Mouse (Mus musculus): ENCODE data around the gene Tbc1d30. TPM values are rescaled to one million over a fixed set of nuclear protein-coding genes. Genes with fewer than 3 reads are reported as not detected.

The Tbc1d30 gene
- polyA plus RNA-seq, 1 experiment = 1.0 TPM

- Histone ChIP-seq H3K27ac (ENCODE audit: insufficient read depth, low read depth, low read length) (no peak overlapping the region), H3K36me3 (ENCODE audit: control insufficient read depth, insufficient read depth, low read length) (no peaks in the 10 kb centered on the region), H3K4me3 (ENCODE audit: insufficient read depth, low read depth, low read length) (no peak overlapping the region), H3K27me3 (replicated peaks; ENCODE audit: control insufficient read depth, insufficient read depth, low read length) (no peaks in the 10 kb centered on the region; the same call in 1 of the 2 replicates), H3K4me1 (ENCODE audit: control insufficient read depth, insufficient read depth, low read length) (no peaks in the 10 kb centered on the region)
- WGBS = 43% methylated on average over 16 of the region's 16 CpGs
- TF ChIP-seq CTCF (conservative IDR thresholded peaks at IDR 0.05; ENCODE audit: insufficient read depth, insufficient read length, low read depth, low read length) = no peak
- TF ChIP-seq POLR2A (IDR thresholded peaks at IDR 0.05; ENCODE audit: low read depth, low read length) = no peak
- DNase-seq = no peak
Measured at GRCm38 (mm10) chr10:121227988-121228409, 123.1 kb downstream of the Tbc1d30 start.

DNA sequence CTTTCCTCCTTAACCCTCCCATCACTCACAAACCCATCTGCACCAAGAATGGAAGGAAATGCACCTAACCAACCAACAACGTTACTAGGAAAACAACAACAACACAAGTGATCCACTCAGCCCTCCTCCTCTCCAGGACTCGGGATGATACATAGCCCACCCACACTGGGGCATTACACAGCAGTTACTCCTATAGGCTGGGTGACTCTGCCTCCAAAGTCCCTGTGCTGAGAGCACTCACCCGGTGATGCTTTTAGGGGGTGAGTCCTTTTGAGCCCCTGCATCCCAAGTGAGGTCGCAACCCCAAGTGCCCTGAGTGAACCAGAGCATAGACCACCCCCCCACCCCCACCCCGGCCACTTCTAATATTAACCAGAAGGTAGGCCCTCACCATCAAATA, 123.7 kb downstream of the Tbc1d30 start:
- H3K27ac ChIP-seq (ENCODE audit: insufficient read depth, low read depth, low read length) = no peak overlapping the region
- DNase-seq = no peak
- 66% methylated on average over 5 of the region's 5 CpGs for WGBS

DNA sequence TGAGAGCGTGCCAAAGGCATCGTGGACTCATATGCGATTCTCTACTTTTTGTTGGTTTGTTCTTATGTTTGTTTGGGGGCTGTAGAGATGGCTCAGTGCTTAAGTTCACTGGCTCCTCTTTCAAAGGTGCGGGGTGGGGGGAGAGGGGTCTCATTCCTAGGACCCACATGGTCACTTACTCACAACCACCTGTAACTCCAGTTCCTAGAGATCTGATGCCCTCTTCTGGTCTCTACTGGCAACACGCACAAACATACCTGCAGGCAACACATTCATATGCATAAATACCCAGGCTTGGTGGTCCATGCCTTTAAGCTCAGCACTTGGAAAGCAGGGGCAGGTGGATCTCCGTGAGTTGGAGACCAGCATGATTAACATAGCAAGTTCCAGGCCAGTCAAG, 125.4 kb downstream of the Tbc1d30 start:
- Histone ChIP-seq H3K27me3 (replicated peaks; ENCODE audit: control insufficient read depth, insufficient read depth, low read length) (no peaks in the 10 kb centered on the region; the same call in 1 of the 2 replicates), H3K27ac (ENCODE audit: insufficient read depth, low read depth, low read length) (no peak overlapping the region), H3K4me1 (ENCODE audit: control insufficient read depth, insufficient read depth, low read length) (no peaks in the 10 kb centered on the region), H3K36me3 (ENCODE audit: control insufficient read depth, insufficient read depth, low read length) (no peaks in the 10 kb centered on the region), H3K4me3 (ENCODE audit: insufficient read depth, low read depth, low read length) (no peak overlapping the region)
- DNase-seq = no peak
- TF ChIP-seq CTCF (conservative IDR thresholded peaks at IDR 0.05; ENCODE audit: insufficient read depth, insufficient read length, low read depth, low read length) (peak; percentile 34; the same call in 1 of the 2 replicates), POLR2A (IDR thresholded peaks at IDR 0.05; ENCODE audit: low read depth, low read length) (no peak)
- WGBS = 84% methylated on average over 6 of the region's 6 CpGs

More for the DNA sequence above, 123.7 kb downstream of the Tbc1d30 start:
- Histone ChIP-seq H3K27me3 (replicated peaks; ENCODE audit: control insufficient read depth, insufficient read depth, low read length) (no peaks in the 10 kb centered on the region; the same call in 1 of the 2 replicates), H3K4me3 (ENCODE audit: insufficient read depth, low read depth, low read length) (no peak overlapping the region), H3K36me3 (ENCODE audit: control insufficient read depth, insufficient read depth, low read length) (no peaks in the 10 kb centered on the region), H3K4me1 (ENCODE audit: control insufficient read depth, insufficient read depth, low read length) (no peaks in the 10 kb centered on the region)
- TF ChIP-seq POLR2A (IDR thresholded peaks at IDR 0.05; ENCODE audit: low read depth, low read length) (no peak), CTCF (conservative IDR thresholded peaks at IDR 0.05; ENCODE audit: insufficient read depth, insufficient read length, low read depth, low read length) (no peak)

DNA sequence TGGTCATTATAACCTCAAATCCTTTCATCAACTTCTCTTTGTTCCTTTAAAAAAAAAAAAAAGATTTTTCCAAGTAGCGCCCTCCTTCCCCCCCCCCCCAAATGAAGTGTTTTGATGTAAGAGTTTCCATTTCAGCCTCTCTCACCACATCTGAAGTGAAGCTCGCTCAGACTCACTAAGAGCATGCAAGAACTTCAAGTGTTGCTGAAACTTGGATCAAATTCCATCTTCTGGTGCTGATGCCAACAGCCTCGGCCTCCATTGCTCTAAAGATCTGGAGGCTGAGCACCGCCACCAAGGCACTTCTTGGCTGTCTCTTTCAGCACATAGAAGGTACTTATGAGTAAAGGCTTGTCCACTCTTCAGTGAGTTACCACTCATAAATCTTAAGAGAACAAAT, 128.2 kb downstream of the Tbc1d30 start:
- 87% methylated on average over 4 of the region's 4 CpGs for WGBS
- Histone ChIP-seq H3K27me3 (replicated peaks; ENCODE audit: control insufficient read depth, insufficient read depth, low read length) (no peaks in the 10 kb centered on the region), H3K4me1 (ENCODE audit: control insufficient read depth, insufficient read depth, low read length) (no peaks in the 10 kb centered on the region), H3K36me3 (ENCODE audit: control insufficient read depth, insufficient read depth, low read length) (no peaks in the 10 kb centered on the region), H3K4me3 (ENCODE audit: insufficient read depth, low read depth, low read length) (no peak overlapping the region), H3K27ac (ENCODE audit: insufficient read depth, low read depth, low read length) (no peak overlapping the region)
- DNase-seq = no peak
- TF ChIP-seq POLR2A (IDR thresholded peaks at IDR 0.05; ENCODE audit: low read depth, low read length) (no peak), CTCF (conservative IDR thresholded peaks at IDR 0.05; ENCODE audit: insufficient read depth, insufficient read length, low read depth, low read length) (no peak)

- no peaks in the 10 kb centered on the region; the same call in 1 of the 2 replicates for H3K27me3 ChIP-seq (replicated peaks; ENCODE audit: control insufficient read depth, insufficient read depth, low read length)
- H3K4me1 ChIP-seq (ENCODE audit: control insufficient read depth, insufficient read depth, low read length) = no peaks in the 10 kb centered on the region
- WGBS = 78% methylated on average over 7 of the region's 7 CpGs
- H3K36me3 ChIP-seq (ENCODE audit: control insufficient read depth, insufficient read depth, low read length) = no peaks in the 10 kb centered on the region
- H3K27ac ChIP-seq (ENCODE audit: insufficient read depth, low read depth, low read length) = no peak overlapping the region
- no peak for TF ChIP-seq POLR2A (IDR thresholded peaks at IDR 0.05; ENCODE audit: low read depth, low read length)
- no peak for TF ChIP-seq CTCF (conservative IDR thresholded peaks at IDR 0.05; ENCODE audit: insufficient read depth, insufficient read length, low read depth, low read length)
- no peak overlapping the region for H3K4me3 ChIP-seq (ENCODE audit: insufficient read depth, low read depth, low read length)
- DNase-seq = no peak
Measured at GRCm38 (mm10) chr10:121218616-121219015, 132.5 kb downstream of the Tbc1d30 start.

GRCm38 (mm10) chr10:121216804-121217203, 134.3 kb downstream of the Tbc1d30 start:
- no peak for DNase-seq
- Histone ChIP-seq H3K4me1 (ENCODE audit: control insufficient read depth, insufficient read depth, low read length) (no peaks in the 10 kb centered on the region), H3K4me3 (ENCODE audit: insufficient read depth, low read depth, low read length) (no peak overlapping the region), H3K36me3 (ENCODE audit: control insufficient read depth, insufficient read depth, low read length) (no peaks in the 10 kb centered on the region), H3K27me3 (replicated peaks; ENCODE audit: control insufficient read depth, insufficient read depth, low read length) (no peaks in the 10 kb centered on the region; the same call in 1 of the 2 replicates), H3K27ac (ENCODE audit: insufficient read depth, low read depth, low read length) (no peak overlapping the region)
- no peak for TF ChIP-seq POLR2A (IDR thresholded peaks at IDR 0.05; ENCODE audit: low read depth, low read length)
- no peak for TF ChIP-seq CTCF (conservative IDR thresholded peaks at IDR 0.05; ENCODE audit: insufficient read depth, insufficient read length, low read depth, low read length)
- 95% methylated on average over 3 of the region's 3 CpGs for WGBS

Other genes starting within 250 kb of the Tbc1d30 start
- 128 and 160 TPM in 2 replicates for gene Gns, start 13.8 kb upstream of the Tbc1d30 start, polyA plus RNA-seq (2012; rRNA removed)
- gene Rassf3, start 125.1 kb upstream of the Tbc1d30 start, polyA plus RNA-seq (2012; rRNA removed) = 31.1 and 35.3 TPM in 2 replicates
- gene Tbk1, start 235.5 kb upstream of the Tbc1d30 start, polyA plus RNA-seq (2012; rRNA removed) = 7.6 and 14.8 TPM in 2 replicates

All from kidney, adult 2 months (tissue).